Mouse (Mus musculus) cerebellum, adult 11 months (tissue): ENCODE data around the gene Cwf19l1.
"Not testable (repeated sequence)": the region's sequence is repeated elsewhere in the genome, so short reads cannot be mapped to it uniquely, and the experiment has no call there.

Source experiments
- DNase-seq: peaks from one replicate; pipeline ENCODE4 v3.0.0; 2022

The Cwf19l1 gene

DNA sequence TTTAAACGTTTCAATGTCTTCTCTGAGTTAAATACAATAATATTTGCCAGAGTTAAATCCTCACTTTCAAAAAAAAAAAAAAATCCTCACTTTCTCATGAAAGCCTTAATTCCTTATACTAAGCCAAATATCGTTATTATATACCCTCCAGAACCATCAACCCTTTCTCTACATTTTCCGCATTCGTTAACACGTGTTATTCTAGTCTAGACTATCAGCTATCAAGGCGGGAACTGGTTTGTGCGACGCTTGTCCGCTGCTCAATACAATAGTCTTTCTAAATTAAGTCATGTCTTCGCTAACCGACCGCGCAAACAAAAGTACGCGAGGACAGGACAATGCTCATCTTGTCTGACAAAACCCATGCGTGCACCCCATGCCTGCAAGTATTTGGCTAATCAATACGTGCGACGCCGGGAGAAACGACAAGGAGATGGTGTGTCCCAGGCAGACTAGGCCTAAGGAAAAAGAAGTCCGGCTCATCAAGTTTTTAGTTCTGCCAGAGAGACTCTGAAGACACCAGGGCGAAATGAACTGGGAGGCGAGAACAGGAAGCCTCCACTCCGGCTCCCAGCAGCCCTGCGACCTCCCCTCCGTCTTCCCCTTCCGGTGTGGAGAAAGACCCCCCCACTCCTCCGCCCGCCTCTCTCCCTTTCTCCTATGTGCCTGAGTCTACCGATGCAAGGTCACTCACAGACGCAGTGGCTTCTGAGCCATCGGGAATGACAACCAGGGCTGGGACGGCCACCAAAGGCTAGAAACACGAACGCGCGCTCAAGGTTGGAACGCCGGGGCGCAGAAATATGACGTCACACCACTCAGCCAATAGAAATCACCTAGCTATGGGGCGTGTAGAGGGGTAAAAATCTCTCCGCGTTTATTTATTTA lies at the start of gene Cwf19l1:
Cwf19l1 (minus strand) TSS at position 805 of the 888 bp plus-strand sequence.
- peak; percentile 87 for DNase-seq

GRCm38 (mm10) chr19:44183968-44184367 lies 48.3 kb upstream of the Cwf19l1 start:
- DNase-seq: no peak

DNA sequence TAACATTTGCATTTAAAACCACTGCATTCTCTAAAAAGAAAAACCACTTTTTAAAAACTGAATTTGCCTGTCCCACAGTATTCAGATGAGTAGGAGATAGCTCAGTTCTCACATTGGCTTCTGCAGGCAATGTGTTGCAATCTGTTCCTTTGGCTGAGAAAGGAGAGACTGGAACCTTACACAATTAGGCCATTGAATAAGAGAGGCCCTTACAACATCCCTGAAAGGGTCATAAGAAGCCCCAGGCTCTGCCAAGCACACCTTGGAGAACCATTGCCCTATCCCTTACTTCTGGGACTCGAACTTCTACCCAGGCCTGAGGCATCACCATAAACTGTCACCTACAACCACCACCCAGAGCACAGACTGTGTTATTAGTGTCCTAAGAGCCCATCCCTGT lies 44.8 kb upstream of the Cwf19l1 start:
- DNase-seq: no peak

DNA sequence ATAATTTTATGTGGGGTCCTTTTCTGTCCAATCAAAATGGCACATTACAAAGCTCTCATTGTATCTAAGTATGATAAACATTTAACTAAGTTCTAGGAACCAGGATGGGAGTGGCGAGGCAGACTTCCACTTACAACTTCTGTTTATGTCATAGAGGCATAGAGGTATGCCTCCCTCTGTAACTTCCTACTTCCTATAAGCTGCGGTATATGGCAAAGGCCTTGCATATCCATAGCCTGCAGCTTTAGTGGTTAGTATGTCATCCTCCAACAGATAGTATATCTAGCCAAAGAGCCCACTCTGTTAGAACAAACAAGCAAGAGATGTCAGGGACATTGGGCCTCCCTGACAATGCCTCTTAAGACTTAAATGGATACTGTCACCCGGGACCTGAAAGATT lies 41.1 kb upstream of the Cwf19l1 start:
- no peak for DNase-seq

DNA sequence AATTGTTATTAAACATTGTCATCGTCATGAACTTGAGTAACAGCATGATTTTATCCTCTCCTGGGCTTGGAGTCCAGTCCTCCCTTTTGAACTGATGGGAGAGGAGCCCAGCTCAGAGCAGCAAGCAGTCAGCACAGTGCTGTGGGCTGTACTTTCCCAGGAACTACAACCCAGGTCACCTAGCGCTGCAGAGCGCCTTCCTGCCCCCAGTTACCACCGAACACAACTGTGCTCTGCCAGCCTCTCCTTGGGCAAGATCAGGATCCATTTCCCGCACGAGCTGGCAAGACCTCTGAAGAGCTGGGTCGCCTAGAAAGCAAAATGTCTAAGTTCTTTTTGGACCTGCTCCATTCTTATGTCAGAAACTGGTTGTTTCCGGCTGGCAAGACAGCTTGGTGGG lies 39.2 kb upstream of the Cwf19l1 start:
- no peak for DNase-seq

GRCm38 (mm10) chr19:44161515-44161914 lies 25.8 kb upstream of the Cwf19l1 start:
- DNase-seq: no peak

DNA sequence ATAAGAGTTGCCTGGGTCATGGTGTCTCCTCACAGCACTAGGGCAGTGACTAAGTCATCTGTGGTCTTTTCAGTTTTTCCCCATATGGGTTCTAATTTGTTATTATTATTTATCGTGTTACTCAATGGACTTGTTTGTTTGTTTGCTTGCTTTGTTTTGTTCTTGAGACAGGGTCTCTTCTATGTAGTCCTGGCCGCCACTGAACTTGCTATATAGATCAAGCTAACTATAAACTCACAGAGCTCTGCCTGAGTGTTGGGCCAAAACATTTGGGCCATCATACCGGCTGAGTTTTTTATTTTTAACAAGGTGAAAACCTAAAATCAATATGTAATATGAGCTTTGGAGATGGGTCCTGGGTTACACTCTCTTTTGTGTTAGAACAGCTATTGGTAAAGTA lies 23.7 kb upstream of the Cwf19l1 start:
- no peak for DNase-seq

- no peak for DNase-seq
Observed at GRCm38 (mm10) chr19:44157005-44157404, 21.3 kb upstream of the Cwf19l1 start.

DNA sequence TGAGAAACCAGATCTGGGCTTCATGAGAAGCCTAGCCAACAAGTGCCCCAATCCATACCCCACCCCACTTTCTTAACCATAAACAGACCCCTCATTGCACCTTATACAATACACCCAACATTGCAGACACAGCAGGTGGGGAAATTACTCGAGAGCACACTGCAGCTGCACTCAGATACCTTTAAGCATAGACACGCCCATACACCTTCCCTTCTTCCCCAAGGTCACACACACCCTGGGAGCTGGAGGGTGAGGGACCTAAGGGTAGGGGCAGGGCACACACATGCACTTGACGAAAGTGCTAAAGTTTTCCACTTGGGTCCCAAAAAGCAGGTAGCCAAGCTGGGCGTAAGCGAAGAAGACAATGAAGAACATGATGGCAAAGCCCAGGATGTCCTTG lies 18.1 kb upstream of the Cwf19l1 start:
- DNase-seq: no peak

DNA sequence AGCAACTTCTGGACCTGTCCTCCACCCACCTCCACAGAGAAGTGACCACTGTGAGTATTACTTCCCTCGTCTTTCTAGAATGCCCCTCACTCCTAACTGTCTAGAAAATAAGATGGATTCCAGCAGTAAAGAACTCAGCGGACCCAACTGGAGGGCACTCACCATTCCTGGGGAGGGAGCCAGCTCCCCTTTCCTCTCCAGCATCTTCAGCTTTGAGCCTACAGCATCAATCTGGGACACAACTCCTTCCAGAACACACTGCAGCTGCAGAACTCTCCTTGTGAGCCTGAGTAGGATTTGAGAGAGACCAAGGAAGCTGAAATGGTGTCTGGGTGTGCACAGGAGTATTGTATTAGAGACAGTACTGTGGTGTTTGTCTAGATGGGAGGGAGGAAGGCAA lies 13.3 kb upstream of the Cwf19l1 start:
- no peak for DNase-seq

DNA sequence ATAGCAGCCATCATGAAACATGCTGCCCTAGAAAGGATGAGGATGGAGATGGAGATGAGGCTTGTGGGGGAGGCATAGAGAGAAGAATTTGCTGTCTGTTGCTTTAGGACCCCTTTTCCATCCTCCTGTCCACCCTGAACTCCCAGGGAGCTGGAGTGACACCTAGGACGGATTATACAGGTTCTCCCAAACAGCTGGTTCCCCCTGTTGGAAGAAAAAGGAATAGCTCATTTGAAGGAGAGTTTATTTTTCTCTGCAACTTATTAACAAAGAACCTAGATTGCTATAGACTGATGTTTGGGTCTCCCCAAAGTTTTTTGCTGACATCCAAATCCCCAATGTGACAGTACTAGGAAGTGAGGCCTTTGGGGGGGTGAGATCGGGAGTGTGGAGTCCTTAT lies 12.7 kb upstream of the Cwf19l1 start:
- DNase-seq: no peak

DNA sequence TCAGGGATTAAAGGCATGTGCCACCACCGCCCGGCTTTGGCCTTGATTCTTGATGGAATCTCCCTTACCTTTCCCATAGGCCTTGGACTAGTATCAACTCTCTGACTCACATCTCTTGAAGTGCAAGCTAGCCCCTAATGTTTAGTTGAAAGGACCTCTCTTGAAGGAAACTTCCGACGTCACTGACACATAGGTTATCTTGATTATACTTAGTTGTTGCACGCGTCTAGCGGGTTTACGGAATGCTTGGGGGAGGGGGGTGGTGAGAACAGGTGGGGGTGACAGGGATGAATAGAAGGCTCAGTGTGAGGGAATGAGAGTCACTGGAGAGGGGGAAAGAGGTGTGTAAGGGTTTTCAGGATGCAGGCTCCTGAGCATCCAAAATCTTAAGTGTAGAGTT lies 11.3 kb upstream of the Cwf19l1 start:
- no peak for DNase-seq

- no peak for DNase-seq
Observed at GRCm38 (mm10) chr19:44146568-44146879, 10.8 kb upstream of the Cwf19l1 start.

DNA sequence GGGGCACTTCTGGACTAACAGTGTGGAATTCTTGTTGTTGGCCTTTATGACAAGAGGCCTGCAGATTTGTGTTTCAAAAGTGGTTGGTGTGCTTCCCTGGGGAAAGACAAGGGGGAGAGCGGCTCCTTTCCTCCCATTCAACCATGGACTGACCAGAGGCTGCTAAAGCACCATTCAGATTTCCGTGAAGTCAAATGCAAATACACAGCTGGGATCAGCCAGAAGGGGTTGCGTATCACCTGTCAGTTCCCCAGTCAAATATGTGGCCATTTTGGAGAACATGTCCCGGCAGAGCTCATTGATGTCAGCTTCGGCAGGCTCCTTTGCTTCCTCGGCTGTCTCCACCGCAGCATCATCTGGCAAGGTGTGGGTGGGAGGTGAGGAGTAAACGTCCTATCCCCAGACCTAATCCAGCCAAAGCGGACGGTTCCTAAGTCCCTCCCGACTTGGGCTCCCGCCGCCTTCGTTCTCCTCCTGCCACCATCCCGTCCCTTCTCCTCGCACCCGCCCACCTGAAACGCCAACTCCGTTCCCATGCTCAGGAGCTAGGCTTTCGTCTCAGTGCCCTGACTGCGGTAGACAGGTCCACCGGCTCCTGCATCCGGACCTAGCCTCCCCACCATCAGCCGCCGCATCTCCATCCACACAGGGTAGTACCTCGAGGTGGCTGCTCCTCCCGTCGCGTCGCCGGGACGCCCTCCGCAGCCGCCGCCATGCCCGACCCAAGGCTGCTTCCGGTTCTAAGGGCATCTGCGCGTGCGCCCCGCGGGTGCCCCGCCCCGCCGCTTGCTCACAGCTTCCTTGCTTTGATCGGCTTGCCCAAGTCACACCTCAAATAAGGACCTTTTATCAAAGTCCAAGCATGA lies 10.3 kb upstream of the Cwf19l1 start, which contains the start of gene Bloc1s2:
Bloc1s2 (minus strand) TSS at position 745 of the 866 bp plus-strand sequence.
- peak; percentile 87 for DNase-seq

- no peak for DNase-seq
Observed at GRCm38 (mm10) chr19:44144366-44144765, 8.7 kb upstream of the Cwf19l1 start.

- DNase-seq: no peak
Observed at GRCm38 (mm10) chr19:44135960-44136485, 347 bp upstream of the Cwf19l1 start.

GRCm38 (mm10) chr19:44132917-44133316 lies 2.8 kb downstream of the Cwf19l1 start:
- DNase-seq: no peak

GRCm38 (mm10) chr19:44128560-44128959 lies 7.1 kb downstream of the Cwf19l1 start:
- no peak for DNase-seq

GRCm38 (mm10) chr19:44127729-44128497 lies 7.8 kb downstream of the Cwf19l1 start:
- no peak for DNase-seq

DNA sequence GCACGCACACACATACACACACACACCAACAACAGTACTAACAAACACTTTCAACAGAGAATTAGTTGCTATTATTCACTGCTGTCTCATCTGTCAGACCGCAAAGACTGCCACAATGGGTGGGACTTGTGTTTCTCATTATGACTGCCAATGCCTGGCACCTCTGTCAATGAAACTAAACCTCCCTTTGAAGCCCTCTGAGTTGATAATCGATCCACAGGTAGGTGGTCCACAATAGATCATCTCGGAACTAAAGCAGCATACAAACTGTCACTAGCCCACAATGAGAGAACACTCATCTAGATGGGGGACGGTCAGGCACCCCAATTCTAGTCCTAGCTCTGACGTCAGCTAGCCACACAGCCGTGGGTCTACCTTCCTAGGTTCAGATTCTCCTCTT lies 14.5 kb downstream of the Cwf19l1 start:
- DNase-seq: no peak

DNA sequence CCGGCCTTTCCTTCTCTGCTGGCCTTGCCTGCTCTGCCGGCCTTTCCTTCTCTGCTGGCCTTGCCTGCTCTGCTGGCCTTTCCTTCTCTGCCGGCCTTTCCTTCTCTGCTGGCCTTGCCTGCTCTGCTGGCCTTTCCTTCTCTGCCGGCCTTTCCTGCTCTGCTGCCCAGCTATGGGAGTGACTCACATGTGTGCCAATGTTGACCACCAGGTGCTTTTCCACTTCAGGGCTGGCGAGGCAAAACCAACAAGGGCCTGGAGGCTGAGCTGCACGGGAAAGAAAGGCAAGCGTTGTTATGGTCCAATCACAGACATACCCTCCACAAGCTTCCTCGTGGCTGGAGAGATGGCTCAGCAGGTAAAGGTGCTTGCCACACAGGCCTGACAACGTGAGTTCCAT lies 15.0 kb downstream of the Cwf19l1 start:
- DNase-seq: not testable (repeated sequence)

DNA sequence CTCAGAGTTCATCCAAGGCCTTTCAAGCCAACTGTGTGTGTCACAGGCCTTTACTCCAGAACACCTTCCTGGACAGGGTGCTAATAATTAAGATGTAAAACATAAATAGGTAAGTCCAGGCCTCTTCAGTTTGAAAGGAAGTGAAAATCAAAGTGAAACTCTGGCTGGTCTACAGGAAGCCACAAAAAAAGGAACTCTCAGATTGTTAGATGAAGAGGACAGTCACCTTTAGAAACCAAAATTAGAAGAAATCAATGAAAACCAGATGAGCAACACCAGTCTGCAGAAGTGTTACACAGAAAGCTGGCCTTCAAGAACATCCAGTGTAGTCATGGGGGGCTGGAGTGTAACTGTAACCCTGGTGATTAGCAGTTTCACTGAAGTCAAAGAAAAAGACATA lies 17.9 kb downstream of the Cwf19l1 start:
- no peak for DNase-seq

GRCm38 (mm10) chr19:44111706-44112105 lies 24.0 kb downstream of the Cwf19l1 start:
- no peak for DNase-seq
